In the genomic region with DNA sequence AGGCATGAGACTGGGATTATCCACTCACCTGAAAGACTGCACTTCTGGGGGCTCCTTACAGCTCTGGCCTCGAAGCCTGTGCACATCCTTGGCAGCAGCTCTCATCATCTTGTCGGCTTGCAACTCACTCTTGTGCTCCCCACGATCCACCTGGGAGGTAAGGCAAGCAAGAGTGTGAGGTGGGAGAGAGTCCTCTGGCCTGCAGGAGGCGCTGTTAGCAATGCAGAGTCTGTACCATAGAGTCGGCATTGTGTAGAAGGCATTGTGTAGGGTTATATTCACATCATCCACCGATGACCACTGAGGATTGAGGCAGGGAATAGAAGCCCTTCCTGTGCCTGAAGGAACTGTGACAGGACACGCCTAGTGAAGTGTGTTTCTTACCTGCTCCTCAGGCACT, we compare ENCODE assay signal across 11 mouse cellular contexts. TPM values are rescaled to one million over a fixed set of nuclear protein-coding genes. Genes with fewer than 3 reads are reported as not detected.
DNase-seq lines count a peak whose midpoint lies in the region; ATAC-seq and TF ChIP-seq lines count a peak whose summit lies in the region.
"Had no signal": no experiment of that assay in that cellular context is flagged by ENCODE, and none has a peak within 500 bp of the region (broad histone marks: within the 10 kb centered on the region; RNA-seq: fewer than 3 reads in every experiment).

No protein-coding gene starts in this region.

- H3K4me2 ChIP-seq in embryonic facial prominence, embryonic 11.5 days (ENCODE audit: low read depth, low read length), result no peak overlapping the region
- no peak overlapping the region for H3K4me2 ChIP-seq in liver, postnatal 0 days (ENCODE audit: low read depth, low read length)
- H3K4me2 ChIP-seq in liver, embryonic 11.5 days, result no peak overlapping the region

- peak; percentile 55 for TF ChIP-seq CTCF in liver, postnatal 0 days (IDR thresholded peaks at IDR 0.05; ENCODE audit: low read depth)
- TF ChIP-seq CTCF in cortical plate, adult 2 months (IDR thresholded peaks at IDR 0.05; ENCODE audit: extremely low read depth, insufficient read depth, low read length), result peak; percentile 42

- no peaks in the 10 kb centered on the region for H3K27me3 ChIP-seq in embryonic facial prominence, embryonic 11.5 days (ENCODE audit: control insufficient read depth, insufficient read depth, low read length)
- no peaks in the 10 kb centered on the region for H3K27me3 ChIP-seq in embryonic facial prominence, embryonic 10.5 days (replicated peaks; ENCODE audit: low read depth, poor library complexity, severe bottlenecking)
- H3K27me3 ChIP-seq in liver, postnatal 0 days (ENCODE audit: insufficient read depth, low read length), result no peaks in the 10 kb centered on the region
- H3K27me3 ChIP-seq in liver, embryonic 11.5 days (replicated peaks; ENCODE audit: control insufficient read depth, insufficient read depth, low read length), result no peaks in the 10 kb centered on the region

- H3K36me3 ChIP-seq in embryonic facial prominence, embryonic 11.5 days (replicated peaks; ENCODE audit: control insufficient read depth, insufficient read depth, low read depth, low read length), result no peaks in the 10 kb centered on the region
- H3K36me3 ChIP-seq in embryonic facial prominence, embryonic 10.5 days (replicated peaks), result peaks cover 29% of the 10 kb centered on the region
- peaks cover 3% of the 10 kb centered on the region for H3K36me3 ChIP-seq in liver, postnatal 0 days (replicated peaks; ENCODE audit: insufficient read depth, low read length)
- no peaks in the 10 kb centered on the region for H3K36me3 ChIP-seq in liver, embryonic 11.5 days (ENCODE audit: control insufficient read depth, insufficient read depth, low read length)

- no peaks in the 10 kb centered on the region for H3K9me3 ChIP-seq in embryonic facial prominence, embryonic 11.5 days (replicated peaks; ENCODE audit: control insufficient read depth, low read length)
- no peaks in the 10 kb centered on the region for H3K9me3 ChIP-seq in embryonic facial prominence, embryonic 10.5 days
- H3K9me3 ChIP-seq in liver, postnatal 0 days (ENCODE audit: low read length), result no peaks in the 10 kb centered on the region
- H3K9me3 ChIP-seq in liver, embryonic 11.5 days (ENCODE audit: control insufficient read depth, low read length), result no peaks in the 10 kb centered on the region
- H3K9me3 ChIP-seq: hindbrain, embryonic 10.5 days had no signal

- peak; percentile 15 for DNase-seq in embryonic facial prominence, embryonic 11.5 days (ENCODE audit: low spot score)
- DNase-seq in embryonic facial prominence, embryonic 10.5 days (ENCODE audit: low spot score), result no peak
- no peak for DNase-seq in liver, postnatal 0 days
- DNase-seq in liver, embryonic 11.5 days (ENCODE audit: low spot score), result no peak
- peak; percentile 22 for DNase-seq in CD4-positive helper T cell, adult 2 months (ENCODE audit: low read depth, low spot score)
- no peak for DNase-seq in spleen, adult 18-20 months
- DNase-seq in testis, postnatal 10 days (ENCODE audit: low spot score), result no peak
- DNase-seq: layer of hippocampus, adult 9-11 months; lung, postnatal 36 days had no signal

- no peak overlapping the region for H3K9ac ChIP-seq in embryonic facial prominence, embryonic 11.5 days (replicated peaks; ENCODE audit: low read length)
- no peak overlapping the region for H3K9ac ChIP-seq in liver, postnatal 0 days (replicated peaks)
- H3K9ac ChIP-seq in liver, embryonic 11.5 days (ENCODE audit: low read depth, low read length), result no peak overlapping the region

- 82% methylated on average over 7 of the region's 7 CpGs for WGBS in embryonic facial prominence, embryonic 11.5 days
- 81% methylated on average over 7 of the region's 7 CpGs for WGBS in embryonic facial prominence, embryonic 10.5 days
- WGBS in liver, postnatal 0 days (ENCODE audit: insufficient replicate concordance), result 75% methylated on average over 7 of the region's 7 CpGs
- 76% methylated on average over 7 of the region's 7 CpGs for WGBS in liver, embryonic 11.5 days

- no peak for ATAC-seq in embryonic facial prominence, embryonic 11.5 days (replicated peaks; ENCODE audit: insufficient number of reproducible peaks, low FRiP score, low TSS enrichment, low read depth)
- no peak for ATAC-seq in liver, postnatal 0 days
- ATAC-seq in liver, embryonic 11.5 days (replicated peaks; ENCODE audit: low FRiP score), result no peak

- H3K4me3 ChIP-seq in embryonic facial prominence, embryonic 11.5 days (ENCODE audit: low read depth, low read length), result no peak overlapping the region
- H3K4me3 ChIP-seq in embryonic facial prominence, embryonic 10.5 days, result no peak overlapping the region
- H3K4me3 ChIP-seq in liver, postnatal 0 days (ENCODE audit: low read depth, low read length), result no peak overlapping the region
- H3K4me3 ChIP-seq in liver, embryonic 11.5 days (ENCODE audit: low read depth, low read length), result no peak overlapping the region
- no peak overlapping the region for H3K4me3 ChIP-seq in cortical plate, adult 2 months (ENCODE audit: insufficient read depth, low read length)
- H3K4me3 ChIP-seq: hindbrain, embryonic 10.5 days had no signal

- H3K4me1 ChIP-seq in embryonic facial prominence, embryonic 11.5 days (ENCODE audit: control insufficient read depth, insufficient read depth, low read length), result no peaks in the 10 kb centered on the region
- 0 out of 2 replicates have a peak, but pooled peaks cover 3% of the 10 kb centered on the region for H3K4me1 ChIP-seq in embryonic facial prominence, embryonic 10.5 days
- 0 out of 2 replicates have a peak, but pooled peaks cover 4% of the 10 kb centered on the region for H3K4me1 ChIP-seq in liver, postnatal 0 days (ENCODE audit: insufficient read depth)
- H3K4me1 ChIP-seq in liver, embryonic 11.5 days (replicated peaks; ENCODE audit: control insufficient read depth, insufficient read depth, low read length), result no peaks in the 10 kb centered on the region
- no peaks in the 10 kb centered on the region for H3K4me1 ChIP-seq in cortical plate, adult 2 months (ENCODE audit: control insufficient read depth, insufficient read depth, low read length)

- TF ChIP-seq EP300 in liver, postnatal 0 days (IDR thresholded peaks at IDR 0.05; ENCODE audit: low read depth), result no peak

- no peak for TF ChIP-seq POLR2A in cortical plate, adult 2 months (IDR thresholded peaks at IDR 0.05; ENCODE audit: extremely low read depth, insufficient read depth, low read length)

- no peak overlapping the region for H3K27ac ChIP-seq in embryonic facial prominence, embryonic 11.5 days (replicated peaks; ENCODE audit: low read depth, low read length)
- H3K27ac ChIP-seq in embryonic facial prominence, embryonic 10.5 days (replicated peaks), result no peak overlapping the region
- no peak overlapping the region for H3K27ac ChIP-seq in liver, postnatal 0 days (ENCODE audit: low read depth)
- H3K27ac ChIP-seq in liver, embryonic 11.5 days (ENCODE audit: low read depth, low read length), result no peak overlapping the region
- H3K27ac ChIP-seq in cortical plate, adult 2 months (ENCODE audit: insufficient read depth, low read length), result no peak overlapping the region
- H3K27ac ChIP-seq: hindbrain, embryonic 10.5 days had no signal

RNA-seq across cellular contexts. Expression of a gene that starts 6.0 kb away (rescaled TPM):
- polyA plus RNA-seq in embryonic facial prominence, embryonic 11.5 days (2014; fragmentation: Nextera tagmentation; extraction: Ambion mirVana), result 122 and 132 TPM in 2 replicates
- polyA plus RNA-seq in embryonic facial prominence, embryonic 10.5 days (2016; fragmentation: Nextera tagmentation; extraction: Ambion mirVana), result 110 and 115 TPM in 2 replicates
- 26.9 and 28.3 TPM in 2 replicates for polyA plus RNA-seq in liver, postnatal 0 days (2015; fragmentation: Nextera tagmentation; extraction: Ambion mirVana)
- 137 and 141 TPM in 2 replicates for polyA plus RNA-seq in liver, embryonic 11.5 days (2014; fragmentation: Nextera tagmentation; extraction: Ambion mirVana)
- 38.1 and 39.9 TPM in 2 replicates for polyA plus RNA-seq in cortical plate, adult 2 months (2012; rRNA removed)

RNA-seq across cellular contexts. Expression of a gene that starts 41.6 kb away (rescaled TPM):
- 0.77 and 1.1 TPM in 2 replicates for polyA plus RNA-seq in embryonic facial prominence, embryonic 11.5 days (2014; fragmentation: Nextera tagmentation; extraction: Ambion mirVana)
- 0.51 and 0.64 TPM in 2 replicates for polyA plus RNA-seq in embryonic facial prominence, embryonic 10.5 days (2016; fragmentation: Nextera tagmentation; extraction: Ambion mirVana)
- not detected in 2 replicates for polyA plus RNA-seq in liver, postnatal 0 days (2015; fragmentation: Nextera tagmentation; extraction: Ambion mirVana)
- polyA plus RNA-seq in liver, embryonic 11.5 days (2014; fragmentation: Nextera tagmentation; extraction: Ambion mirVana), result not detected in 2 replicates
- polyA plus RNA-seq in cortical plate, adult 2 months (2012; rRNA removed), result 60.3 and 66.9 TPM in 2 replicates

Comparison
In these comparisons a context has a peak if more than half of its experiments do, and no peak if none do; other contexts are left out.
1. DNase-seq: peak in embryonic facial prominence, embryonic 11.5 days (single experiment) and CD4-positive helper T cell, adult 2 months (single experiment); none in embryonic facial prominence, embryonic 10.5 days (single experiment), liver, postnatal 0 days (single experiment), liver, embryonic 11.5 days (single experiment), spleen, adult 18-20 months (0 of 2) and testis, postnatal 10 days (single experiment).
2. RNA of a gene that starts 41.6 kb away (polyA plus RNA-seq): 60.3 to 66.9 TPM in cortical plate, adult 2 months; 0.77 to 1.1 TPM in embryonic facial prominence, embryonic 11.5 days, 0.51 to 0.64 TPM in embryonic facial prominence, embryonic 10.5 days, not detected in liver, postnatal 0 days and not detected in liver, embryonic 11.5 days; every median in the first group is over 10 times any median in the second.